Mouse (Mus musculus) testis, postnatal 14 days (tissue): ENCODE measurements around the gene Snd1.

ENCODE experiments used
- DNase-seq: peaks from one replicate; pipeline ENCODE4 v3.0.0; 2021; ENCODE audit warnings: low spot score

Snd1 gene

DNA sequence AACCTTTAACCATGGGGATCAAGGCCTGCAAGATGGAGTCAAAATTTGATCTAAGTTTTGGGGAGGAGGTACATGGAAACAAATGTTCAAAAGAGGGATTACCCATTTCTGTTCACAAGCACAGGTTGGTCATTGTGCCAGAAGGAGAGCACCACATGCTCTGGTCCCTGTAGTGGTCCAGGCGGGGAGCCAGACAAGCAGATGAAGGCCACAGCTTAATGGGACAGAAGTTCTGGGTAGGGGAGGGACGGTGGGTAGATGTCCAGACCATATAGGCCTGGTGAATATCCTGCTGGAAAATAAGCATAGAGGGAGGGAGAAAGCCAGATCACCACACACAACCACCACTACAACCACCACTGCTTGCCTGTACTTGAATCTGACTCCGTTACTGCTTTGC, 503.9 kb downstream of the Snd1 start:
- DNase-seq, result no peak

DNA sequence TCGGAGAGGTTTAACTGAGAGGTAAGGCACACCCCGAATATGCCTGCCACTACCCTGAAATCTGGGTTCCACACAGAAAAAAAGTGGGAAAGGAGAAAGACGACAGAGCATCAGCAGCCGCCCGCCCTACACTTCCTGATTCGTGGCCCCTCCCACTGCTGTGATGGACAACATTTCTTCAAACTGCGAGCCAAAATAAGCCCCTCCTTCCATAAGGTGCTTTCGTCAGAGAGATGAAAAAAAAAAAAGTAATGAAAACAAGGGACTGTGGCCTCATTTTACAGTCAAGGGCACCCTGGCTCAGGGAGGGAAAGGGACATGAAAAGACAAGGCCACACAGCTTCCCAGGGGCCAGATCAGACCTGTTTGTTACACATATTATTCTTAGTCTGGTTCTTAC, 504.6 kb downstream of the Snd1 start:
- no peak for DNase-seq

DNA sequence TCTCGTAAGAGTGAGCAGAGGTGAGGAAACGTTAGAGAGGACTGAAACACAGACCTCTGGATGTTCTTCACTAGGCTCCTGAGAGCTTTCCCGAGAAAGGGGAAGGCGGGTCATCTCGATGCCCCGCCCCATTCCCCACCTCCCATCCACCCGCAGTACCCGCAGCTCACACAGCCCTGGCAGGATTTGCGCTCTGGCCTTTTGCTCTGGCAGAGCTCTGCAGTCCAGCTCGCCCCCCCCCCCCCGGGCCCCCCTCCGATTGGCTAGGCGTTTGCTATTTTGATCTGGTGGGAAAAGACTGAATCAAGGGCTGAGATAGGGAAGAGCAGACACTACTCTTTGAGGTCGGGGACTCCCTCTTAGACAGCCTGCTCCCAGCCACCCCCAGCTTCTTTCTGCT, 505.3 kb downstream of the Snd1 start:
- DNase-seq, result no peak

DNA sequence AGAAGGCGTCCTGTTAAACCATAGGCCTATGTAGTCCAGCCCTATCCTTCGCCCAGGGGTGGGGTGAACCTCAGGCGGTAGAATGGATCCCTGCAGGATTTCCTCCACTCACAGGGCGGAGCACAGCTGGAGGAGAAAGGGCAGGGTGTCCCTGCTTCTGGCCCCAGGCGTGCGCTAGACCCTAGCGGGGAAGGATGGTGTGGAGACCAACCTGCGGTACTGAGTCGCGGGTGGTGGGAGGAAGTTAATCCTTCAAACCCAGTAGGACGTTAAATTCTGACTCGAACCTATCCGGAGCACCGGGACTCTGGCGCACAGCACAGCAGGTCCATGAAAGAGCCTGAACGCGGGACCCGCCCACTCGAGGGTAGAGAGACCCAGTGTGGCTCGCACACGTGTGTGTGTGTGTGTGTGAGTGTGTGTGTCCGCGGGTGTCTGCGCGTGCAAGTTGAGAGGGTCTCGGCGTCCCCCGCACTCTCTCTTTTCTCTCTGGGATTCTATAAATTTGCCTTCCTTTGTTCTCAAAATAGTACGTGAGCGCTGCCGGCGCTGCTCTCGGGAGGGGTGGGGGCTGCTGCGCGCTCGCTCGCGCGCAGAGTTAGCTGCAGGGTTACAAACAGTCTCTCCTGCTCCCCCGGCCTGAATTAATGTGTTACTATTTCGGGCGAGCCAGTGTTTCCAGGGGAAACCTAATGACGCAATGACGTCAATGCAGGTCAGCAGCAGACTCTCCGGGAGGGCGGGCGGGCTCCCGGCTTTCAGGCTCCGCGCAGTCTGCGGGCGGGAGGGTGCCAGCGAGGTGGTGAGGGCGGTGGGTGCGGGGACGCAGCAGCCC, 506.0 kb downstream of the Snd1 start:
- no peak for DNase-seq

DNA sequence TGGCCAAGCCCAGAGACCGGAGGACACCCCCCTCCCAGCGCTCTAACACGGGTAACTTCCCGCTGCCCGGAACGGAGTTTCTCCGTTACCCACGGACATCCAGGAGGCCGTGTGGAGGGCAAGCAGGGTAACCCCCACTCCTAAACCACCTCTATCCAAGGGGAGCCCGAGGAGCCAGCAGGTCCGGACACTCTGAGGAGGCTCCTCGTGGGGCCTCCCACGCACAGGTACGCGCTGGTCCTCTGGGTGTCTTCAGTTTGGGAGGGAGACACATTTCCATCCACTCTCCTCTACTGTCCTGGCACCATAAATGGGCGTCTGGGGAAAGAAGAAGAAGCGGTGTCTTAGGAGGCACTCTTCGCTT, 506.6 kb downstream of the Snd1 start:
- no peak for DNase-seq

DNA sequence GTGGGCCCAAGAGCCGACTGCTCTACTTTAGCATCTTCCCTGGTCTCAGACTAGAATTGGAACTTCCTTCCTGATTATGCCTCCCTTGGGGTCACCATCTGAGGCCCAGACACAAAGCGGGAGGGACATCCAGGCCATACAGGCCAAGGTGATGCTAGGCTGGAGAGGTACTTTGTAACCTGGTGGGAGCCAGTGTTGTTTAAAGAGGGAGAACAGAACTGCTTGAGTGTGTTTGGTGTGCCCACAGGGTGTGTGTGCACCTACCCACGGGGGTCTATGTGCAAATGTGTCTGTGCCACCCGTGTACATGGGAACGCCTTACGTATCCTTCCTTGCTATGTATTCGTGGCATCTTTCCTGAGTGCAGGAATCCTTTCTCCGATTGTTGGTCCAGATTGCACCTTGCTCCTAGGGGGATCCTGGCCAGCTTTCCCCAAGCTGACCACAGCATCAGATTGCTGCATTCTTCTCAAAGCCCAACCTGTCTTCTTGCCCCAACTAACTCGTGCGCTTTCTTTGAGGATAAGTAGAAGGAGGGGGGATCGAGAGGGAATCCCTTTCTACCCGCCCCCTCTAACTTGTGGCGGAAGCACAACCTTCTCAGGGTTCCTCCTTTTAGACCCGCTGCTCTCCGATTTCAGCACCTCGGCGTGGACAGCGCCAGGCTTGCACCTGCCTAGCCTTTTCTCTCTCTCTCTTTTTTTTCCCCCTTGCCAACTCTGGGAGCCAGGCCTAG, 507.2 kb downstream of the Snd1 start:
- DNase-seq, result peak; percentile 64

DNA sequence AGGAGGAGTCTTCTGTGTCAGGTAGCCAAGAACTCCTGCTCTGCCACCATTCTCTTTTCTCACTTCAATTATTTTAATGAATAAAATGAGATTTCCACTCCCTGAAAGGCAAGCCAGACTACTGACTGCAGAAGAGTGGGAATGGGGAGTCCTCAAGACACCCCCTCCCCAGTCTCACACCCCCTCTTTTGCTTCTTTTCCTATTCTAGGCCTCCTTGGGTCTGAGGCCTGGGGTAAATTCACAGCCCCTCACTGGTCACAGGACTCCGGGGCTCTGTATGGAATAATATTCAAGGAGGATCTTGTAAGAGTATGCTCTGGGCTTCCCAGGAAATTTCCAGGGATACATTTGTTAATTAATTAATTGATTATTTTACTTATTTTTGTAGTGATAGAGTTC, 507.9 kb downstream of the Snd1 start:
- no peak for DNase-seq
